Mouse (Mus musculus) olfactory bulb, adult 2 months (tissue): Measurements from ENCODE around the gene Adora1.

Experiments
- CTCF ChIP-seq: fragments of 200-500 bp; IDR thresholded peaks from 2 replicates; pipeline ENCODE4 v1.5.1; 2012; ENCODE audit warnings: low read depth, mild to moderate bottlenecking, low read length, moderate library complexity; ENCODE audit not compliant: insufficient read depth
- POLR2A ChIP-seq: fragments of 200-500 bp; IDR thresholded peaks from 2 replicates; pipeline ENCODE4 v1.6.1; 2012; ENCODE audit warnings: mild to moderate bottlenecking, low read depth, low read length, moderate library complexity; ENCODE audit not compliant: insufficient read depth

- TF ChIP-seq CTCF (no peak), POLR2A (no peak)
These were observed 43.2 kb downstream of the Adora1 start for GRCm38 (mm10) chr1:134192024-134192423.
